Mouse (Mus musculus) MEL (cell line): ENCODE measurements around the gene Zfp827.

Experiments used
- CTCF ChIP-seq, 3 experiments: IDR thresholded peaks in 2 of 3; conservative IDR thresholded peaks in 1 of 3; 2 replicates each; pipeline ENCODE4 v1.5.1; 2011 to 2012; ENCODE audit warnings: low read length in 3 of 3, low read depth in 2 of 3, mild to moderate bottlenecking in 2 of 3, improper control_type of control experiment in 1 of 3, inconsistent platforms in 1 of 3, mixed read lengths in 1 of 3, moderate library complexity in 1 of 3; ENCODE audit not compliant: control insufficient read depth in 1 of 3, insufficient read depth in 1 of 3, poor library complexity in 1 of 3, severe bottlenecking in 1 of 3
- SMC3 ChIP-seq: IDR thresholded peaks from 2 replicates; pipeline ENCODE4 v1.6.1; 2011; ENCODE audit warnings: low read depth, low read length, improper control_type of control experiment
- ZNF384 ChIP-seq: IDR thresholded peaks from 2 replicates; pipeline ENCODE4 v1.6.1; 2012; ENCODE audit warnings: low read depth, mild to moderate bottlenecking, inconsistent platforms, low read length, improper control_type of control experiment

DNA sequence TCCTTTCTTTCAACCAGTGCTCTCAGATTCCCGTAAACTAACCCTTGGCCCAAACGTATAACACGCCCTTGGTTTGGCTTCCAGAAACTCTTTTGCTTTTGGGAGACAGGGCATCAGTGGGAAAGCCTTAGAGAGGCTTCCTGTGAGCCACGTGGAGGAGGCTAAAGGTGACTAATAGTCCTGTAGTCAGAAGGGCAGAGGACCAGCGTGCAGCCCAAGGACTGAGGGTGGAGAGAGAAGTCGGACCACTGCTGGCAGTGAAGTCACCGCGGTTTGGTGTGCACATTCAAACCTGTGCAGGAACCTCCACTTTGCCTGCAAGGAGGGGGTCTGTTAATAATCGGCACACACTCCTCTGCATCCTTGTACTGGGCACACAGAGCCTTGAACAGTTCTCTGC, 76.4 kb downstream of the Zfp827 start:
- no peak for TF ChIP-seq SMC3
- TF ChIP-seq ZNF384, result no peak
- no peak for TF ChIP-seq CTCF (IDR thresholded peaks at IDR 0.05 in 2 of 3, conservative IDR thresholded peaks at IDR 0.05 in 1 of 3; ENCODE audit: control insufficient read depth in 1 of 3, insufficient read depth in 1 of 3, low read depth in 2 of 3, low read length in 3 of 3, poor library complexity in 1 of 3, severe bottlenecking in 1 of 3)
